Mouse (Mus musculus): ENCODE results near the gene Art1. TPM values are rescaled to one million over a fixed set of nuclear protein-coding genes. Genes with fewer than 3 reads are reported as not detected.

Gene Art1
- polyA plus RNA-seq, 1 experiment from 2014 or later, result 0.46 TPM

- 83% methylated on average over 45 of the region's 45 CpGs for WGBS
- no peak for ATAC-seq (ENCODE audit: low FRiP score, low read depth)
These were observed 11.7 kb downstream of the Art1 start for GRCm38 (mm10) chr7:102113151-102113729.

GRCm38 (mm10) chr7:102116579-102117331 is 15.2 kb downstream of the Art1 start, which contains the start of gene Chrna10:
Gene Chrna10, minus strand, starts transcription at chr7:102116828.
- Histone ChIP-seq H3K4me1 (no peaks in the 10 kb centered on the region), H3K27ac (replicated peaks) (no peak within 1 kb of the TSS), H3K9me3 (no peaks in the 10 kb centered on the region), H3K9ac (replicated peaks) (no peak within 1 kb of the TSS), H3K4me3 (no peak within 1 kb of the TSS), H3K36me3 (peaks cover 36% of the 10 kb centered on the region), H3K27me3 (peaks cover 4% of the 10 kb centered on the region; the same call in 1 of the 2 replicates), H3K4me2 (replicated peaks) (no peak within 1 kb of the TSS)
- no peak for ATAC-seq (ENCODE audit: low FRiP score, low read depth)
- WGBS, result 36% methylated on average over 7 of the region's 7 CpGs

More at GRCm38 (mm10) chr7:102113151-102113729, 11.7 kb downstream of the Art1 start:
- Histone ChIP-seq H3K36me3 (peaks cover 3% of the 10 kb centered on the region), H3K4me1 (no peaks in the 10 kb centered on the region), H3K27ac (replicated peaks) (no peak overlapping the region), H3K4me3 (no peak overlapping the region), H3K9ac (replicated peaks) (no peak overlapping the region), H3K27me3 (peaks cover 4% of the 10 kb centered on the region; the same call in 1 of the 2 replicates), H3K4me2 (replicated peaks) (no peak overlapping the region), H3K9me3 (no peaks in the 10 kb centered on the region)

GRCm38 (mm10) chr7:102117382-102117781 is 15.8 kb downstream of the Art1 start:
- Histone ChIP-seq H3K4me2 (replicated peaks) (no peak overlapping the region), H3K36me3 (peaks cover 43% of the 10 kb centered on the region), H3K4me3 (no peak overlapping the region), H3K4me1 (no peaks in the 10 kb centered on the region), H3K9ac (replicated peaks) (no peak overlapping the region), H3K9me3 (no peaks in the 10 kb centered on the region), H3K27ac (replicated peaks) (no peak overlapping the region), H3K27me3 (peaks cover 4% of the 10 kb centered on the region; the same call in 1 of the 2 replicates)
- WGBS, result 75% methylated on average over 6 of the region's 6 CpGs
- ATAC-seq (ENCODE audit: low FRiP score, low read depth), result no peak

- H3K4me3 ChIP-seq, result no peak overlapping the region
- no peaks in the 10 kb centered on the region for H3K27me3 ChIP-seq
- no peak overlapping the region for H3K27ac ChIP-seq (replicated peaks)
- H3K9me3 ChIP-seq, result no peaks in the 10 kb centered on the region
- no peak overlapping the region for H3K4me2 ChIP-seq (replicated peaks)
- 96% methylated on average over 10 of the region's 10 CpGs for WGBS
- no peaks in the 10 kb centered on the region for H3K4me1 ChIP-seq
- ATAC-seq (ENCODE audit: low FRiP score, low read depth), result no peak
- no peak overlapping the region for H3K9ac ChIP-seq (replicated peaks)
- peaks cover 72% of the 10 kb centered on the region for H3K36me3 ChIP-seq
These were observed 18.8 kb downstream of the Art1 start for GRCm38 (mm10) chr7:102120326-102120725.

- no peak for ATAC-seq (ENCODE audit: low FRiP score, low read depth)
- Histone ChIP-seq H3K9ac (replicated peaks) (no peak overlapping the region), H3K27ac (replicated peaks) (no peak overlapping the region), H3K9me3 (no peaks in the 10 kb centered on the region), H3K4me2 (replicated peaks) (no peak overlapping the region), H3K4me3 (no peak overlapping the region), H3K36me3 (peaks cover 76% of the 10 kb centered on the region), H3K4me1 (no peaks in the 10 kb centered on the region), H3K27me3 (no peaks in the 10 kb centered on the region)
- 96% methylated on average over 4 of the region's 4 CpGs for WGBS
These were observed 30.9 kb downstream of the Art1 start for GRCm38 (mm10) chr7:102132395-102132794.

GRCm38 (mm10) chr7:102137464-102137863 is 35.9 kb downstream of the Art1 start:
- no peak overlapping the region for H3K4me2 ChIP-seq (replicated peaks)
- H3K27me3 ChIP-seq, result no peaks in the 10 kb centered on the region
- WGBS, result 90% methylated on average over 1 of the region's 1 CpGs
- no peaks in the 10 kb centered on the region for H3K9me3 ChIP-seq
- no peak overlapping the region for H3K9ac ChIP-seq (replicated peaks)
- H3K27ac ChIP-seq (replicated peaks), result no peak overlapping the region
- no peaks in the 10 kb centered on the region for H3K4me1 ChIP-seq
- no peak for ATAC-seq (ENCODE audit: low FRiP score, low read depth)
- H3K36me3 ChIP-seq, result peaks cover 75% of the 10 kb centered on the region
- H3K4me3 ChIP-seq, result no peak overlapping the region

GRCm38 (mm10) chr7:102137898-102138297 is 36.4 kb downstream of the Art1 start:
- Histone ChIP-seq H3K4me3 (no peak overlapping the region), H3K4me2 (replicated peaks) (no peak overlapping the region), H3K27me3 (no peaks in the 10 kb centered on the region), H3K36me3 (peaks cover 73% of the 10 kb centered on the region), H3K4me1 (no peaks in the 10 kb centered on the region), H3K9me3 (no peaks in the 10 kb centered on the region), H3K27ac (replicated peaks) (no peak overlapping the region), H3K9ac (replicated peaks) (no peak overlapping the region)
- 97% methylated on average over 5 of the region's 5 CpGs for WGBS
- no peak for ATAC-seq (ENCODE audit: low FRiP score, low read depth)

GRCm38 (mm10) chr7:102153691-102154090 is 52.1 kb downstream of the Art1 start:
- Histone ChIP-seq H3K9ac (replicated peaks) (no peak overlapping the region), H3K36me3 (peaks cover 60% of the 10 kb centered on the region), H3K4me1 (no peaks in the 10 kb centered on the region), H3K4me3 (no peak overlapping the region), H3K9me3 (no peaks in the 10 kb centered on the region), H3K4me2 (replicated peaks) (no peak overlapping the region), H3K27ac (replicated peaks) (no peak overlapping the region), H3K27me3 (no peaks in the 10 kb centered on the region)
- 95% methylated on average over 5 of the region's 5 CpGs for WGBS
- no peak for ATAC-seq (ENCODE audit: low FRiP score, low read depth)

Other genes with a start within 250 kb of the Art1 start
- 2.9 and 4.3 TPM in 2 replicates for gene Folr2, start 244.5 kb upstream of the Art1 start, polyA plus RNA-seq (2016; fragmentation: Nextera tagmentation; extraction: Ambion mirVana)
- 79.8 and 89.7 TPM in 2 replicates for gene Anapc15, start 238.0 kb upstream of the Art1 start, polyA plus RNA-seq (2016; fragmentation: Nextera tagmentation; extraction: Ambion mirVana)
- gene Folr1, start 231.0 kb upstream of the Art1 start, polyA plus RNA-seq (2016; fragmentation: Nextera tagmentation; extraction: Ambion mirVana), result 6.8 and 11.9 TPM in 2 replicates
- 125 and 131 TPM in 2 replicates for gene Lamtor1, start 195.8 kb upstream of the Art1 start, polyA plus RNA-seq (2016; fragmentation: Nextera tagmentation; extraction: Ambion mirVana)
- gene Tomt, start 195.4 kb upstream of the Art1 start, polyA plus RNA-seq (2016; fragmentation: Nextera tagmentation; extraction: Ambion mirVana), result 0.38 and 0.64 TPM in 2 replicates
- gene Lrrc51, start 167.8 kb upstream of the Art1 start, polyA plus RNA-seq (2016; fragmentation: Nextera tagmentation; extraction: Ambion mirVana), result 6.5 and 9.8 TPM in 2 replicates
- gene Numa1, start 167.6 kb upstream of the Art1 start, polyA plus RNA-seq (2016; fragmentation: Nextera tagmentation; extraction: Ambion mirVana), result 104 and 111 TPM in 2 replicates
- gene Il18bp, start 83.1 kb upstream of the Art1 start, polyA plus RNA-seq (2016; fragmentation: Nextera tagmentation; extraction: Ambion mirVana), result 4.8 TPM in 2 replicates
- 28.9 and 29.0 TPM in 2 replicates for gene Rnf121, start 36.3 kb upstream of the Art1 start, polyA plus RNA-seq (2016; fragmentation: Nextera tagmentation; extraction: Ambion mirVana)
- gene Xndc1, start 36.2 kb upstream of the Art1 start, polyA plus RNA-seq (2016; fragmentation: Nextera tagmentation; extraction: Ambion mirVana), result 43.0 and 43.3 TPM in 2 replicates
- gene Xntrpc, start 36.0 kb upstream of the Art1 start, polyA plus RNA-seq (2016; fragmentation: Nextera tagmentation; extraction: Ambion mirVana), result 1.3 and 2.2 TPM in 2 replicates
- gene Trpc2, start 18.6 kb upstream of the Art1 start, polyA plus RNA-seq (2016; fragmentation: Nextera tagmentation; extraction: Ambion mirVana), result 0.86 TPM in 1 of 2 replicates, not detected in the other
- 0.65 and 1.2 TPM in 2 replicates for gene Art5, start 7.7 kb downstream of the Art1 start, polyA plus RNA-seq (2016; fragmentation: Nextera tagmentation; extraction: Ambion mirVana)
- gene Chrna10, start 15.1 kb downstream of the Art1 start, polyA plus RNA-seq (2016; fragmentation: Nextera tagmentation; extraction: Ambion mirVana), result not detected in 2 replicates
- gene Nup98, start 108.4 kb downstream of the Art1 start, polyA plus RNA-seq (2016; fragmentation: Nextera tagmentation; extraction: Ambion mirVana), result 43.3 and 45.8 TPM in 2 replicates
- gene Pgap2, start 108.5 kb downstream of the Art1 start, polyA plus RNA-seq (2016; fragmentation: Nextera tagmentation; extraction: Ambion mirVana), result 49.9 and 50.1 TPM in 2 replicates
- 21.6 and 27.0 TPM in 2 replicates for gene Rhog, start 154.3 kb downstream of the Art1 start, polyA plus RNA-seq (2016; fragmentation: Nextera tagmentation; extraction: Ambion mirVana)
- 14.7 and 16.2 TPM in 2 replicates for gene Stim1, start 166.1 kb downstream of the Art1 start, polyA plus RNA-seq (2016; fragmentation: Nextera tagmentation; extraction: Ambion mirVana)